Comparison of ENCODE assay signal across 16 mouse cellular contexts in genomic region chr10:69719421-69719820, GRCm38 (mm10).
DNase-seq lines count a peak whose midpoint lies in the region; ATAC-seq and TF ChIP-seq lines count a peak whose summit lies in the region.
"Had no signal": no experiment of that assay in that cellular context is flagged by ENCODE, and none has a peak within 500 bp of the region (broad histone marks: within the 10 kb centered on the region; RNA-seq: fewer than 3 reads in every experiment).

No protein-coding gene starts in this region.

- H3K27ac ChIP-seq in forebrain, embryonic 12.5 days: 0 out of 2 replicates have a peak overlapping the region, but pooled peaks have one; percentile 68
- H3K27ac ChIP-seq in forebrain, embryonic 11.5 days (ENCODE audit: low read depth, low read length): no peak overlapping the region
- H3K27ac ChIP-seq in midbrain, embryonic 11.5 days (ENCODE audit: low read depth, low read length): peak overlapping the region; percentile 12; the same call in 1 of the 2 replicates
- H3K27ac ChIP-seq in midbrain, postnatal 0 days (ENCODE audit: low read depth, low read length): no peak overlapping the region
- H3K27ac ChIP-seq in hindbrain, embryonic 13.5 days: peak overlapping the region; percentile 91
- H3K27ac ChIP-seq in neural tube, embryonic 14.5 days (ENCODE audit: low read depth, low read length): peak overlapping the region; percentile 86
- H3K27ac ChIP-seq: gastrocnemius, adult 2 months; limb, embryonic 10.5 days; liver, embryonic 12.5 days had no signal

- WGBS in forebrain, embryonic 12.5 days: 27% methylated on average over 5 of the region's 5 CpGs
- 39% methylated on average over 5 of the region's 5 CpGs for WGBS in forebrain, embryonic 11.5 days
- 76% methylated on average over 5 of the region's 5 CpGs for WGBS in midbrain, embryonic 11.5 days
- WGBS in midbrain, postnatal 0 days: 48% methylated on average over 5 of the region's 5 CpGs
- WGBS in hindbrain, embryonic 13.5 days: 37% methylated on average over 5 of the region's 5 CpGs
- 28% methylated on average over 5 of the region's 5 CpGs for WGBS in neural tube, embryonic 14.5 days

- H3K9ac ChIP-seq in forebrain, embryonic 12.5 days: no peak overlapping the region
- no peak overlapping the region for H3K9ac ChIP-seq in forebrain, embryonic 11.5 days (ENCODE audit: low read length)
- no peak overlapping the region for H3K9ac ChIP-seq in midbrain, embryonic 11.5 days (ENCODE audit: low read length)
- H3K9ac ChIP-seq in midbrain, postnatal 0 days (replicated peaks; ENCODE audit: low read length, poor library complexity, severe bottlenecking): no peak overlapping the region
- H3K9ac ChIP-seq in hindbrain, embryonic 13.5 days: 0 out of 2 replicates have a peak overlapping the region, but pooled peaks have one; percentile 36
- H3K9ac ChIP-seq in neural tube, embryonic 14.5 days (replicated peaks; ENCODE audit: low read depth, low read length): no peak overlapping the region
- H3K9ac ChIP-seq: liver, embryonic 12.5 days had no signal

- TF ChIP-seq CTCF in midbrain, postnatal 0 days (IDR thresholded peaks at IDR 0.05): no peak

- H3K4me2 ChIP-seq in forebrain, embryonic 12.5 days: peak overlapping the region; percentile 25
- no peak overlapping the region for H3K4me2 ChIP-seq in forebrain, embryonic 11.5 days (ENCODE audit: low read depth, low read length, severe bottlenecking)
- no peak overlapping the region for H3K4me2 ChIP-seq in midbrain, embryonic 11.5 days
- H3K4me2 ChIP-seq in midbrain, postnatal 0 days (ENCODE audit: low read depth, low read length, poor library complexity, severe bottlenecking): no peak overlapping the region
- H3K4me2 ChIP-seq in hindbrain, embryonic 13.5 days: peak overlapping the region; percentile 39; the same call in 1 of the 2 replicates
- H3K4me2 ChIP-seq in neural tube, embryonic 14.5 days (ENCODE audit: low read depth, low read length): no peak overlapping the region; the same call in 1 of the 2 replicates
- H3K4me2 ChIP-seq: liver, embryonic 12.5 days had no signal

- H3K9me3 ChIP-seq in forebrain, embryonic 12.5 days: no peaks in the 10 kb centered on the region
- H3K9me3 ChIP-seq in forebrain, embryonic 11.5 days (ENCODE audit: control insufficient read depth, low read length): no peaks in the 10 kb centered on the region
- H3K9me3 ChIP-seq in midbrain, embryonic 11.5 days (ENCODE audit: control insufficient read depth, low read length): no peaks in the 10 kb centered on the region
- H3K9me3 ChIP-seq in midbrain, postnatal 0 days (ENCODE audit: low read length): no peaks in the 10 kb centered on the region
- H3K9me3 ChIP-seq in hindbrain, embryonic 13.5 days: no peaks in the 10 kb centered on the region
- no peaks in the 10 kb centered on the region for H3K9me3 ChIP-seq in neural tube, embryonic 14.5 days (ENCODE audit: control insufficient read depth, low read length)
- H3K9me3 ChIP-seq: limb, embryonic 10.5 days; liver, embryonic 12.5 days had no signal

- no peak for ATAC-seq in forebrain, embryonic 12.5 days (ENCODE audit: low FRiP score)
- no peak for ATAC-seq in forebrain, embryonic 11.5 days (replicated peaks; ENCODE audit: low FRiP score)
- ATAC-seq in midbrain, embryonic 11.5 days (ENCODE audit: low FRiP score): no peak
- no peak for ATAC-seq in midbrain, postnatal 0 days (ENCODE audit: low FRiP score)
- ATAC-seq in hindbrain, embryonic 13.5 days (ENCODE audit: low FRiP score): 0 out of 2 replicates have a peak, but pooled peaks have one; percentile 2
- no peak for ATAC-seq in neural tube, embryonic 14.5 days (ENCODE audit: low read depth)
- ATAC-seq: activated CD4-positive, CD25-positive, alpha-beta regulatory T cell, adult 4 months; liver, embryonic 12.5 days had no signal

- H3K4me1 ChIP-seq in forebrain, embryonic 12.5 days: peaks cover 30% of the 10 kb centered on the region
- H3K4me1 ChIP-seq in forebrain, embryonic 11.5 days (replicated peaks; ENCODE audit: control insufficient read depth, insufficient read depth, low read length): peaks cover 7% of the 10 kb centered on the region; the same call in 1 of the 2 replicates
- peaks cover 20% of the 10 kb centered on the region for H3K4me1 ChIP-seq in midbrain, embryonic 11.5 days (ENCODE audit: control insufficient read depth, insufficient read depth, low read length)
- H3K4me1 ChIP-seq in midbrain, postnatal 0 days (ENCODE audit: insufficient read depth, low read length): peaks cover 20% of the 10 kb centered on the region
- H3K4me1 ChIP-seq in hindbrain, embryonic 13.5 days (replicated peaks): peaks cover 65% of the 10 kb centered on the region
- peaks cover 40% of the 10 kb centered on the region for H3K4me1 ChIP-seq in neural tube, embryonic 14.5 days (ENCODE audit: control insufficient read depth, insufficient read depth, low read length)
- H3K4me1 ChIP-seq: liver, embryonic 12.5 days had no signal

- H3K27me3 ChIP-seq in forebrain, embryonic 12.5 days: no peaks in the 10 kb centered on the region
- H3K27me3 ChIP-seq in forebrain, embryonic 11.5 days (ENCODE audit: control insufficient read depth, insufficient read depth, low read length): no peaks in the 10 kb centered on the region
- H3K27me3 ChIP-seq in midbrain, embryonic 11.5 days (ENCODE audit: control insufficient read depth, insufficient read depth, low read length): no peaks in the 10 kb centered on the region
- no peaks in the 10 kb centered on the region for H3K27me3 ChIP-seq in midbrain, postnatal 0 days (ENCODE audit: insufficient read depth, low read length)
- H3K27me3 ChIP-seq in hindbrain, embryonic 13.5 days: no peaks in the 10 kb centered on the region
- H3K27me3 ChIP-seq in neural tube, embryonic 14.5 days (ENCODE audit: control insufficient read depth, insufficient read depth, low read length): no peaks in the 10 kb centered on the region
- H3K27me3 ChIP-seq: CH12.LX; liver, embryonic 12.5 days had no signal

- DNase-seq in forebrain, embryonic 11.5 days (ENCODE audit: low spot score): no peak
- DNase-seq in midbrain, embryonic 11.5 days (ENCODE audit: low spot score, missing footprints): no peak
- DNase-seq in midbrain, postnatal 0 days (ENCODE audit: low spot score): no peak
- DNase-seq in gastrocnemius, adult 18-20 months (ENCODE audit: low spot score): no peak
- DNase-seq in adrenal gland, postnatal 4 days (ENCODE audit: low spot score in 2 of 2): no peak
- DNase-seq: gastrocnemius, adult 2 months; heart, adult 18-20 months; heart, postnatal 10 days; spleen, adult 18-20 months had no signal

- H3K4me3 ChIP-seq in forebrain, embryonic 12.5 days (replicated peaks): no peak overlapping the region
- no peak overlapping the region for H3K4me3 ChIP-seq in forebrain, embryonic 11.5 days (ENCODE audit: low read depth, low read length)
- H3K4me3 ChIP-seq in midbrain, embryonic 11.5 days (ENCODE audit: low read depth, low read length): no peak overlapping the region
- H3K4me3 ChIP-seq in midbrain, postnatal 0 days (ENCODE audit: low read depth, low read length): no peak overlapping the region
- H3K4me3 ChIP-seq in hindbrain, embryonic 13.5 days: no peak overlapping the region
- H3K4me3 ChIP-seq in neural tube, embryonic 14.5 days (ENCODE audit: low read depth, low read length): no peak overlapping the region
- H3K4me3 ChIP-seq: gastrocnemius, adult 2 months; limb, embryonic 10.5 days; liver, embryonic 12.5 days had no signal

- no peaks in the 10 kb centered on the region for H3K36me3 ChIP-seq in forebrain, embryonic 12.5 days (replicated peaks)
- H3K36me3 ChIP-seq in forebrain, embryonic 11.5 days (ENCODE audit: control insufficient read depth, insufficient read depth, low read length): no peaks in the 10 kb centered on the region
- H3K36me3 ChIP-seq in midbrain, embryonic 11.5 days (ENCODE audit: control insufficient read depth, insufficient read depth, low read length): no peaks in the 10 kb centered on the region
- no peaks in the 10 kb centered on the region for H3K36me3 ChIP-seq in midbrain, postnatal 0 days (ENCODE audit: insufficient read depth, low read length)
- no peaks in the 10 kb centered on the region for H3K36me3 ChIP-seq in hindbrain, embryonic 13.5 days
- H3K36me3 ChIP-seq in neural tube, embryonic 14.5 days (ENCODE audit: control insufficient read depth, insufficient read depth, low read length): no peaks in the 10 kb centered on the region
- H3K36me3 ChIP-seq: limb, embryonic 10.5 days; liver, embryonic 12.5 days had no signal

Comparison
In these comparisons a context has a peak if more than half of its experiments do, and no peak if none do; other contexts are left out.
1. H3K27ac ChIP-seq: peak in forebrain, embryonic 12.5 days (single experiment), midbrain, embryonic 11.5 days (single experiment), hindbrain, embryonic 13.5 days (single experiment) and neural tube, embryonic 14.5 days (single experiment); none in forebrain, embryonic 11.5 days (single experiment) and midbrain, postnatal 0 days (single experiment).
2. H3K4me2 ChIP-seq: peak in forebrain, embryonic 12.5 days (single experiment) and hindbrain, embryonic 13.5 days (single experiment); none in forebrain, embryonic 11.5 days (single experiment), midbrain, embryonic 11.5 days (single experiment), midbrain, postnatal 0 days (single experiment) and neural tube, embryonic 14.5 days (single experiment).